13 mouse cellular contexts compared by ENCODE assay signal in the genomic region with DNA sequence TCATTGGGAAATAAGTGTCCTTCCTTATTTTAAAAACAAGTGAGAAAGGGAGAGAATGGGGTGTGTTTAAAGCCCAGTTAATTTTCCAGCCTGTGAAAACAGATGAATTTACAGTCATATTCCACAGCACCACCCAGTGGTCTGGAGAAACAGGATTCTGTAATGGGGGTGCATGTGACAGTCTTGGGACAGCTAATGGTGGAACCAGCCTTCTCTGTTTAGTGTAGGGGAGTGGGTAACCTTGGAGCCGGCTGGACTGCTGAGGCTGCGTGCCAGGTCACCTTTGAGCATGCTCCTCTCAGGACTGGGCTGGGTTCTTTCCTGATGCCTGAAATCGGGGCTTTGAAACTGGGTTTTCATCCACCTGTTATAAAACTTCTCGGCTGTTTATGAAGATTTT. TPM values are rescaled to one million over a fixed set of nuclear protein-coding genes. Genes with fewer than 3 reads are reported as not detected.
A peak's percentile ranks its signal among the peaks of the same experiment; 100 is the strongest.
DNase-seq lines count a peak whose midpoint lies in the region; ATAC-seq and TF ChIP-seq lines count a peak whose summit lies in the region.
"Had no signal": no experiment of that assay in that cellular context is flagged by ENCODE, and none has a peak within 500 bp of the region (broad histone marks: within the 10 kb centered on the region; RNA-seq: fewer than 3 reads in every experiment).

No protein-coding gene starts in this region.

- H3K27ac ChIP-seq in heart, embryonic 11.5 days (ENCODE audit: low read depth, low read length) = no peak overlapping the region
- H3K27ac ChIP-seq in heart, postnatal 0 days (ENCODE audit: low read depth) = no peak overlapping the region
- H3K27ac ChIP-seq: forebrain, embryonic 10.5 days; limb, embryonic 12.5 days; macrophage had no signal

- no peak overlapping the region for H3K4me2 ChIP-seq in heart, embryonic 11.5 days
- H3K4me2 ChIP-seq in heart, postnatal 0 days (ENCODE audit: low read depth, low read length) = no peak overlapping the region
- H3K4me2 ChIP-seq: limb, embryonic 12.5 days had no signal

- no peak for ATAC-seq in heart, embryonic 11.5 days (replicated peaks; ENCODE audit: insufficient number of reproducible peaks, low FRiP score, low TSS enrichment)
- ATAC-seq in heart, postnatal 0 days (ENCODE audit: insufficient read depth, low read depth) = no peak

- H3K9me3 ChIP-seq in heart, embryonic 11.5 days (replicated peaks; ENCODE audit: control insufficient read depth, low read length) = no peaks in the 10 kb centered on the region
- no peaks in the 10 kb centered on the region for H3K9me3 ChIP-seq in heart, postnatal 0 days (replicated peaks; ENCODE audit: control insufficient read depth, low read length)
- H3K9me3 ChIP-seq: forebrain, embryonic 10.5 days; limb, embryonic 12.5 days had no signal

- H3K4me1 ChIP-seq in heart, embryonic 11.5 days (ENCODE audit: control insufficient read depth, insufficient read depth, low read length) = no peaks in the 10 kb centered on the region
- H3K4me1 ChIP-seq in heart, postnatal 0 days (ENCODE audit: control insufficient read depth, insufficient read depth) = no peaks in the 10 kb centered on the region
- H3K4me1 ChIP-seq: forebrain, embryonic 10.5 days; limb, embryonic 12.5 days had no signal

- H3K36me3 ChIP-seq in heart, embryonic 11.5 days (ENCODE audit: control insufficient read depth, insufficient read depth, low read length) = no peaks in the 10 kb centered on the region
- H3K36me3 ChIP-seq in heart, postnatal 0 days (replicated peaks; ENCODE audit: control insufficient read depth, insufficient read depth, low read length) = no peaks in the 10 kb centered on the region
- H3K36me3 ChIP-seq: forebrain, embryonic 10.5 days; limb, embryonic 12.5 days had no signal

- peak; percentile 70 for DNase-seq in heart, adult 11 months
- DNase-seq in left cerebral cortex, postnatal 14 days (ENCODE audit: low spot score in 2 of 2) = peak; percentile 18 to 19
- DNase-seq in left cerebral cortex, postnatal 10 days (ENCODE audit: extremely low spot score in 1 of 2, low spot score in 2 of 2) = no peak
- DNase-seq in adrenal gland, postnatal 14 days = peak; percentile 61
- no peak for DNase-seq in heart, postnatal 0 days (ENCODE audit: low spot score)
- DNase-seq in thymus, postnatal 4 days = no peak
- DNase-seq: embryo, embryonic 11 days; retina, postnatal 1 day had no signal

- H3K4me3 ChIP-seq in heart, embryonic 11.5 days (ENCODE audit: low read depth, low read length) = no peak overlapping the region
- no peak overlapping the region for H3K4me3 ChIP-seq in heart, postnatal 0 days (ENCODE audit: low read depth, low read length)
- H3K4me3 ChIP-seq: forebrain, embryonic 10.5 days; limb, embryonic 12.5 days; myocyte had no signal

- no peak overlapping the region for H3K9ac ChIP-seq in heart, embryonic 11.5 days (ENCODE audit: low read depth, low read length)
- H3K9ac ChIP-seq in heart, postnatal 0 days (replicated peaks; ENCODE audit: low read depth, low read length) = no peak overlapping the region
- H3K9ac ChIP-seq: limb, embryonic 12.5 days had no signal

- peak; percentile 44 for TF ChIP-seq CTCF in heart, postnatal 0 days (IDR thresholded peaks at IDR 0.05; ENCODE audit: low read depth)

- WGBS in heart, embryonic 11.5 days (ENCODE audit: insufficient replicate concordance) = 72% methylated on average over 4 of the region's 4 CpGs
- WGBS in heart, postnatal 0 days = 71% methylated on average over 4 of the region's 4 CpGs

- intact Hi-C loops in left cerebral cortex, postnatal 14 days (cut with DNase I) = loop anchor here (10.0 kb wide), 2 partner anchors 59 to 119 kb away; no protein-coding TSS in a partner anchor
- intact Hi-C loops in left cerebral cortex, postnatal 10 days (cut with DNase I) = no loop called here

- no peaks in the 10 kb centered on the region for H3K27me3 ChIP-seq in heart, embryonic 11.5 days (ENCODE audit: control insufficient read depth, insufficient read depth, low read length)
- no peaks in the 10 kb centered on the region for H3K27me3 ChIP-seq in heart, postnatal 0 days (ENCODE audit: control insufficient read depth, insufficient read depth, low read length)
- H3K27me3 ChIP-seq: limb, embryonic 12.5 days had no signal

- no peak for TF ChIP-seq EP300 in heart, postnatal 0 days (IDR thresholded peaks at IDR 0.05; ENCODE audit: low read depth)

RNA-seq across cellular contexts. Expression of gene Rxfp2, which starts 34.9 kb away (rescaled TPM):
- 0.37 and 0.62 TPM in 2 replicates for polyA plus RNA-seq in heart, embryonic 11.5 days (2014; fragmentation: Nextera tagmentation; extraction: Ambion mirVana)
- total RNA-seq in left cerebral cortex, postnatal 14 days (2021) = 1 to 10 TPM; 1.8 to 3.1 TPM
- total RNA-seq in left cerebral cortex, postnatal 10 days (2021) = 1 to 10 TPM; 2.4 to 3.0 TPM
- total RNA-seq in adrenal gland, postnatal 14 days (2021) = 0.22 TPM in 1 of 2 replicates, not detected in the other
- total RNA-seq in heart, postnatal 0 days (2014; rRNA removed; ENCODE audit: low replicate concordance) = not detected in 2 replicates
- polyA plus RNA-seq in heart, postnatal 0 days (2015; fragmentation: Nextera tagmentation; extraction: Ambion mirVana) = not detected in 2 replicates
- polyA plus RNA-seq: macrophage, myocyte had no signal

Comparison
In these comparisons a context has a peak if more than half of its experiments do, and no peak if none do; other contexts are left out.
1. DNase-seq: peak in heart, adult 11 months (single experiment), left cerebral cortex, postnatal 14 days (2 of 2) and adrenal gland, postnatal 14 days (single experiment); none in left cerebral cortex, postnatal 10 days (0 of 2), heart, postnatal 0 days (single experiment) and thymus, postnatal 4 days (single experiment).